ENCODE assay signal across 13 mouse cellular contexts in the genomic region with DNA sequence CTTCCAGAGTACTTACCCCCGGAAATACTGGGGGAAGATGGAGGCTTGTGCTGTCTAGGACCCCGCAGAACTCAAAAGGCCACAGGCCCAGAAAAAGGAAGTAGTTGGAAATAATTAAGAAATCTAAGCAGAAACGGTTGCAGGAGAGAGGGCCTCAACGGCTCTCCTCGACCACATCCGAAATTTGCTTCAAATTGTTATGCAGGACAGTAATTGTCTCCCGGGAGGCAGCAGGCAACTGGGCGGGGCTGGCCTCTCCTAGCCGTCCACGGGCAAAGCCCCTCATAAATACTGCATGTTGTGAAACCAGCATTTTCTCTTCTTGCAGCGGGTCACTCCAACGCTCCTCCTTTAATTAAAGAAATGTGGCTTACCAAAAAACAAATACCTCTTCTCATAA.
DNase-seq lines count a peak whose midpoint lies in the region; ATAC-seq lines count a peak whose summit lies in the region.
"Had no signal": no experiment of that assay in that cellular context is flagged by ENCODE, and none has a peak within 500 bp of the region (broad histone marks: within the 10 kb centered on the region; RNA-seq: fewer than 3 reads in every experiment).

No protein-coding gene starts in this region.

- no peak overlapping the region for H3K9ac ChIP-seq in midbrain, embryonic 14.5 days (replicated peaks; ENCODE audit: low read length)
- no peak overlapping the region for H3K9ac ChIP-seq in midbrain, embryonic 15.5 days
- H3K9ac ChIP-seq: forebrain, embryonic 12.5 days; hindbrain, embryonic 15.5 days; liver, embryonic 13.5 days had no signal

- no peaks in the 10 kb centered on the region for H3K27me3 ChIP-seq in midbrain, embryonic 14.5 days (ENCODE audit: control insufficient read depth, insufficient read depth, low read length)
- no peaks in the 10 kb centered on the region for H3K27me3 ChIP-seq in midbrain, embryonic 15.5 days (replicated peaks)
- H3K27me3 ChIP-seq: hindbrain, embryonic 15.5 days; liver, embryonic 13.5 days; megakaryocyte, embryonic 14.5 days had no signal

- no peak overlapping the region for H3K4me3 ChIP-seq in midbrain, embryonic 14.5 days (replicated peaks; ENCODE audit: low read depth, low read length)
- H3K4me3 ChIP-seq in midbrain, embryonic 15.5 days: no peak overlapping the region
- H3K4me3 ChIP-seq: forebrain, embryonic 12.5 days; hindbrain, embryonic 15.5 days; liver, embryonic 13.5 days; megakaryocyte, embryonic 14.5 days had no signal

- no peak overlapping the region for H3K27ac ChIP-seq in midbrain, embryonic 14.5 days (replicated peaks; ENCODE audit: low read depth, low read length)
- no peak overlapping the region for H3K27ac ChIP-seq in midbrain, embryonic 15.5 days
- H3K27ac ChIP-seq: forebrain, embryonic 12.5 days; hindbrain, embryonic 15.5 days; liver, embryonic 13.5 days had no signal

- DNase-seq in kidney, postnatal 10 days: peak; percentile 44
- no peak for DNase-seq in kidney, adult 11 months
- peak; percentile 9 for DNase-seq in midbrain, embryonic 14.5 days
- no peak for DNase-seq in ovary, postnatal 36 days (ENCODE audit: low spot score)
- DNase-seq: liver, embryonic 13.5 days; thymus, postnatal 4 days had no signal

- WGBS in midbrain, embryonic 14.5 days: 51% methylated on average over 12 of the region's 12 CpGs
- WGBS in midbrain, embryonic 15.5 days: 56% methylated on average over 12 of the region's 12 CpGs

- no peaks in the 10 kb centered on the region for H3K9me3 ChIP-seq in midbrain, embryonic 14.5 days (ENCODE audit: control insufficient read depth, low read length)
- H3K9me3 ChIP-seq in midbrain, embryonic 15.5 days: no peaks in the 10 kb centered on the region
- H3K9me3 ChIP-seq: forebrain, embryonic 12.5 days; hindbrain, embryonic 15.5 days had no signal

- H3K4me2 ChIP-seq in midbrain, embryonic 14.5 days (ENCODE audit: low read length): no peak overlapping the region
- no peak overlapping the region for H3K4me2 ChIP-seq in midbrain, embryonic 15.5 days
- H3K4me2 ChIP-seq: forebrain, embryonic 12.5 days; hindbrain, embryonic 15.5 days; liver, embryonic 13.5 days had no signal

- no peak for ATAC-seq in midbrain, embryonic 14.5 days (ENCODE audit: low FRiP score, low TSS enrichment)
- ATAC-seq in midbrain, embryonic 15.5 days (replicated peaks): no peak
- ATAC-seq in common myeloid progenitor, adult 5-6 weeks (replicated peaks; ENCODE audit: low read depth, poor library complexity, severe bottlenecking): peak; percentile 89
- peak; percentile 47; the same call in 1 of the 2 replicates for ATAC-seq in monocyte, adult 5-6 weeks (replicated peaks; ENCODE audit: insufficient number of reproducible peaks, low FRiP score, low TSS enrichment, poor library complexity, severe bottlenecking)

- H3K36me3 ChIP-seq in midbrain, embryonic 14.5 days (ENCODE audit: control insufficient read depth, insufficient read depth, low read length): no peaks in the 10 kb centered on the region
- H3K36me3 ChIP-seq in midbrain, embryonic 15.5 days (replicated peaks): no peaks in the 10 kb centered on the region
- H3K36me3 ChIP-seq: forebrain, embryonic 12.5 days; G1E; hindbrain, embryonic 15.5 days; liver, embryonic 13.5 days had no signal

- no peaks in the 10 kb centered on the region for H3K4me1 ChIP-seq in midbrain, embryonic 14.5 days (ENCODE audit: control insufficient read depth, insufficient read depth, low read length)
- H3K4me1 ChIP-seq in midbrain, embryonic 15.5 days: no peaks in the 10 kb centered on the region
- H3K4me1 ChIP-seq: forebrain, embryonic 12.5 days; hindbrain, embryonic 15.5 days; liver, embryonic 13.5 days; megakaryocyte, embryonic 14.5 days had no signal

Comparison
In these comparisons a context has a peak if more than half of its experiments do, and no peak if none do; other contexts are left out.
1. DNase-seq: peak in kidney, postnatal 10 days (single experiment) and midbrain, embryonic 14.5 days (single experiment); none in kidney, adult 11 months (single experiment) and ovary, postnatal 36 days (single experiment).
2. ATAC-seq: peak in common myeloid progenitor, adult 5-6 weeks (single experiment) and monocyte, adult 5-6 weeks (single experiment); none in midbrain, embryonic 14.5 days (single experiment) and midbrain, embryonic 15.5 days (single experiment).